Mouse (Mus musculus) adrenal gland, adult 18-20 months (tissue): ENCODE data around the gene Cfdp1. TPM values are rescaled to one million over a fixed set of nuclear protein-coding genes. Genes with fewer than 3 reads are reported as not detected.

Experiments
- DNase-seq, 2 experiments: peaks; one replicate each; pipeline ENCODE4 v3.0.0; 2021 to 2022; ENCODE audit warnings: low spot score in 2 of 2
- total RNA-seq, 2 experiments: library from RNA; stranded (reverse); gene quantifications; 1 replicate in 1 of 2; 2 replicates in 1 of 2; pipeline ENCODE4 v1.2.3; 2021

Gene Cfdp1
- total RNA-seq, 2 experiments from 2014 or later = 68.2 to 77.9 TPM

DNA sequence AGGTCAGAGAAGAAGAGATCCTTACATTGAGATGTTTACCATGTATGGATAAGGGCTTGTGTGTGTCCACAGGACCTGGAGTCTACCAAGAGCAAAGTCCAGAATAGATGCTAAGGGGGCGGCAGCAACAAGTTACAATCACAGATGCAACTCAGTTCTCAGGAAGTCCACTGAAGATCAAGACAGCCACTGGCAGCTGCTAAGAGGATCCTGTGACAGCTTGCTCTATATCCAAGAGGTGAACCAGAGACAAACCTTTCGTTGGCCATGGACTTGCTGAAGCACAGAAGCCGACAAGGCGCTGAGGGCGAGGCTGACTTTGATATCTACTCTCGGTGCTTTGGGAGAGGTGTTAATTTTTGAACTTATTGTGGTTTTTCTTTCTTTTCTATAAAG, 82.5 kb downstream of the Cfdp1 start:
- no peak for DNase-seq

GRCm38 (mm10) chr8:111770958-111771624, 83.0 kb downstream of the Cfdp1 start:
- no peak for DNase-seq

DNA sequence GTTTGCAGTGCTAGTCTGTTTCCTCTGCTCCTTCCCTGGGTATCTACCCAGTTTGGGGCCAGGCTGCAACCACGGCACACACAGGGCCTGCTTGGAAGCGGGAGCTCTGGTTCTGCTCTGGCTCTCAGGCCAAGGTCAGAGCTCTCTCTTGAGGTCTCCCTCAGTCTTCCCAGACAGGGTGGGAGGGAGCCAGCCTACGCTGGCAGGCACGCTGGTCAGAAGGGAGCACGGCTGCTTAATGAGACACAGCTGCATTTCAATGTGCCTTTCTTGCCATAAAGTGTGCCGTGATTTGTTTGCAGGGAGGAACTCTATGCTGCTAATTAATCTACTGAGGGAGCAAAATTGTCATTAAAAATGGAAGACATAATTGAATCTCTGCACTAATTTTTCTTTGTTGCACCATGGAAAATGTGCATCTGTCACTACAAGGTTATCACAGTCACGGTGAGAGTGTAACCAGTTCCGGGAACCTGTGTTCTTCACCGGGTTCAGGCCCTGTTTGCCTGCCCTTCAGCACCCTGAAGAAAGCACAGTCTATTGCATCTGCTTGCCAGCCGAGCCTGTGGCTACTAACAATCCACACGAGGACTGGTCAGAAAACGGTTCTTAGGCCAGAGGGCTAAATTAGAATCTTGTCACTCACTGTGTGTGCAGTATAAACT, 84.2 kb downstream of the Cfdp1 start:
- DNase-seq = peak; percentile 41 to 49

- no peak for DNase-seq
Observed at GRCm38 (mm10) chr8:111769296-111769695, 84.8 kb downstream of the Cfdp1 start.

DNA sequence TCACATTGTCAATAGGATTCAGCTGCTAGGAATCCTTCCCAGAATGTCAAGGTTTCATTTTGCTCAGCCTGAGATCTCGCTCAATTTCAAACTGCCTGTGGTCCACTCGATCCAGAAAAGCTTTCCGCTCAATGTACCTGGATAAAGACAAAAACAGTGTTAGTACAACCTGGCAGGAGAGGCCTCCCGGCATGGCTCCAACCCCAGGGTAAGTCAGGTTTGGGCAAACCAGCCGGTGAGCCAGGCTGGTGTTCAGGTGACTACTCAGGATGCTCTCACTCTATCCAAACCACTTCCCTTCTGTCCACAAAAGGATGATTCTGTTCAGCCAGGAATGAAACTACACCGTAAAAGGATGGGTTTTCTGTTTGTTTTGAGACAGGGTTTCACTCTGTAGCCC, 85.4 kb downstream of the Cfdp1 start:
- DNase-seq = no peak

DNA sequence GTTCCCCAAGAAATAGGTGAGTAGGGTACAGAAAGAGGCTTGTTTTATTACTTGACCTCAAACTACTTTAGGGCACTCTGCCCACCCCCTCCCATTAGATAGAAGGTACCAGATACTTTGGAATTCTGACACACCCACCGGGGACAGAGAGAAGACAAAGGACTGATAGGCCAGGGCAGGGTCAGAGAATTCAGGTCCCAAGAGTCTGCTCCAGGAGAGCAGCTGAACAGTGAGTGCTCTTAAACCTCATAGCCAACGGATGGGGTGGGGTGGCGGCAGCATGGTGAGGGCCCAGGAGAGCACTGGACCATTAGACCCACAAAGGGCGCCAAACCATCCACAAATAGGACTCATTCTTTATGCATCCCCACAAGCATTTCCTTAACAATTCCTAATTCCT, 88.5 kb downstream of the Cfdp1 start:
- no peak for DNase-seq

GRCm38 (mm10) chr8:111765096-111765495, 89.0 kb downstream of the Cfdp1 start:
- DNase-seq = no peak

GRCm38 (mm10) chr8:111760708-111761107, 93.4 kb downstream of the Cfdp1 start:
- no peak for DNase-seq

DNA sequence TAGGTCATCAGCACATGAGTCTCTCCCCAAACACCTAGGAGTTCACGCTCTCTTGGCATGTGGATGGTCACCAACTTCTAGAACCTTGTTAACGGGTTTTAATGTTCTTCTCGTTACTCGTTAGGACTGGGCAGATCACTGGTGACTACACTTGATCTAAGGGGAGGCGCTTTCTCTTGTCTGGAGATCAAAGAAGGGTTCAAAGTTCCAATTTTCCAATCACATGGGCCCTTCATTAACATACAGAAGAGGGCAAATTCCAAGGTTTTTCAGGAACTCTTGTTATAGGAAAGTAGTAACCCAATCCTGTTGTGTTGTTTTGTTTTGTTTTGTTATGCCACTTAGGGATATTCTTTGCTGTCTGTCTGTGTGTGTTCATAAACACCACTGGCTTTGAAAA, 95.3 kb downstream of the Cfdp1 start:
- no peak for DNase-seq

- DNase-seq = no peak
Observed at GRCm38 (mm10) chr8:111757599-111757998, 96.5 kb downstream of the Cfdp1 start.

- no peak for DNase-seq
Observed at GRCm38 (mm10) chr8:111754736-111755135, 99.4 kb downstream of the Cfdp1 start.

GRCm38 (mm10) chr8:111754088-111754487, 100.0 kb downstream of the Cfdp1 start:
- peak; percentile 38 to 47 for DNase-seq

DNA sequence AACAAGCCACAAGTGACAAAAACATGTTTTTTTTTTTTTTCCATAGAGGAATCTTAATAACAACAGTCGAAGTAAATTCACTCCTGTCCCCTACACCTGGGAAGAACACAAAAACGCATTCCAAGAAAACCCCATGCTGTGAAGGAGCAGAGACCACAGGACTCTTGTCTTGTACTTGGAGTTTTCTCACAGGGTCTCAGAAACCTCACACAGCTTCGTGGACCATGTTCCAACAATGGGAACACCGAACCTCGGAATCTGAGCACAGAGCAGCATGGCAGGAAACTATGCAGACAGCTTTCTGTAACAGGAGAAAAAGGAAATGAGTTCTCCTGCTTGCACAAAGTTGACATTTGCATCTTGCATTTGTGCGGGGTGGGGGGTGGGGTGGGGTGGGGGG, 105.3 kb downstream of the Cfdp1 start:
- no peak for DNase-seq

DNA sequence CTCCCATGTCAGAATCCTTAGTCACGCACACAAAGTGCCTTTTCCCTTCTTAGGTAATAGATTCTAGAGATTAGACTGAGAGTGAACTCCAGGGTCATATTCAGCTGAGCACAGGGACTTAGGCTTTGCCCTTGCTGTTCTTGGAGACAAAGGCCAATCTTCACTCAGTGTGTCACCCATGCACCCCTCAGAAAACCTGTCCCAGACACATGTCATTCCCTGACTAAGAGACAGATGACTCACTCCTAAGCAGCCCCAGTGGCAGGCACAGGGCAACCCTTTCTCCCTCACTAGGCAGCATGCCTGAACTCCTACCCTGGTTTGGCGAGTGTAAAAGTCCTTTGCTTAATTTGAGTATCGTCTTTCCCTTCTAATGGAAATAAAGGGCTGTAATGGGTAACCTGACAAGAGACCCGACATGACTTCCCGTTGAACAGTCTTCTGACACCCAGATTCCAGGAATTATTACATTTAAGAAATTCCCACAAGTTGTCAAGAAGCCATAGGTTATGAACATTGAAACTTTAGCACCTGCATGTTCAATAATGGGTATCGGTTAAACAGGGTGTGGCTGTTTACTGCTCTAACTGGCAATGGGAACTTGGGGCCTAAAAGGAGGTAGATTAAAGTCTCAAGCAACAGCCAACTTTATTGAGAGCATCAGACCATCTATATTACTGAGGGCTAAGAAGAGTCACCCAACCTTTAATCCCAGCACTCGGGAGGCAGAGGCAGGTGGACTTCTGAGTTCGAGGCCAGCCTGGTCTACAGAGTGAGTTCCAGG, 106.0 kb downstream of the Cfdp1 start:
- peak in 1 of 2 experiments; percentile 29 for DNase-seq

GRCm38 (mm10) chr8:111746582-111747465, 107.3 kb downstream of the Cfdp1 start:
- peak; percentile 51 for DNase-seq

GRCm38 (mm10) chr8:111745591-111746418, 108.3 kb downstream of the Cfdp1 start:
- DNase-seq = peak; percentile 48 to 72

GRCm38 (mm10) chr8:111745086-111745485, 109.0 kb downstream of the Cfdp1 start:
- no peak for DNase-seq

DNA sequence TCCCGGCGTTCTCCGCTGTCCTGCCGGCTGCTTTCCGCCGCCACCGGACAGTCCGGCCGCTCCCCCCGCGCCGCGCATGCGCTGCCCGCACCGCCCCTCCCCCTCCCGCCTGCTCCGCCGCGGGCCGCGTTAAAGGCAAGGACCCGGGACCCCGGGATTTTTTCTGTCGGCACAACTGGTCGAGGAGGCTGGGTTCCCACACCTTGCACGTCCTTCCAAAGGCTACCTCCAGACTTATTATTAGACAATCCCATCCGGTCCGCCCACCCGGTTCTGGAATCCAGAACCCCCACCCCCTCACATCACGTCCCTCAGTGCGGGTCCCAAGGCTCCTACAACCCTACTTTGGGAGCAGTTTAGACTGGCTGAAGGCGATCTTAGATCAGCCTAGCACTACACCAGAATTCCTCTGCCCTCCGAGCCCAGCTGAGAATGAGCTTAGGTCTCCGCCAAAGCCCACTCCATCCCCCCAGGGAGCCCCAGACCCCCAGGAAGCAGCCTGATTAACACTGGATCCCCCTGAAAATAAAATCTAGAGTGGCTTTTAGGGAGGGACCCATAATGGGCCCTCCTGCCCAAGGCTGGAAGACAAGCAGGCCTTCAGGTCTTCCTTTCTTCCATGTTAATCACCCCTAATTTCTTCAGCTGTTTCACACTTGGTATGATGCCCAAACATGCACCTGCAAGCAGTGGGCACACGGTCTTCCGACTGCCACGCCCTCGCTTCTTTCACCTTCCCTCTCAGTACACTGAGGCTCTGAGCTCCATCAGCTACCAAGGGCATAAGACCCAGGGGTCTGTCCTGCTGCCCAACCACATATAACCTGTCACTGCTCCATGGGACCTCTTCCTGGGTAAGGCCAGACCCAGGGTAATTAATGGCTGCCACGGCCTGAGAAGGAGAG, 110.0 kb downstream of the Cfdp1 start, which contains the start of gene Bcar1:
TSS of gene Bcar1 (minus strand) at position 18 of the 905 bp plus-strand sequence.
- peak; percentile 86 for DNase-seq
